Mouse (Mus musculus): ENCODE data around the gene Arfip1. TPM values are rescaled to one million over a fixed set of nuclear protein-coding genes. Genes with fewer than 3 reads are reported as not detected.

Arfip1 gene
- polyA plus RNA-seq, 1 experiment, result 16.6 TPM

DNA sequence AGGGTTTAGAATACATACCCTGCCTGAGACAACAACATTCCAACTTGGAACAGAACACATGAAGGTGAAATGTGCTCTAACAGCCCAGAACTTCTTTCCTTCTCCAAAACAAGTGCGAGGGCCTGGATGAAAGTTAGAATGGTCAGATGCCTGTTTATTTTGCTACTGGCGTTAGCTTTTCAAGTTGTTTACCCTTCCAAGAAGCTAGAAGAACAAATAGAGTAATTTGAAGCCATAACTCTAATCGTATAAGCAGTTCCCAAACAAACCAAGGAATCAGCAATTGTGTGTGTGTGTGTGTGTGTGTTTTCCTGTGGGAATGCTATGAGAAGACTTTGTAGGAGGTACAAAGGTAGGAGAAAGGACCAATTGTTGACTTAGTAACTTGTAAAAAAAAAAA is 97.5 kb downstream of the Arfip1 start:
- H3K4me3 ChIP-seq (replicated peaks; ENCODE audit: insufficient read depth, low read depth, low read length), result no peak overlapping the region
- no peaks in the 10 kb centered on the region for H3K27me3 ChIP-seq (ENCODE audit: control insufficient read depth, insufficient read depth, low read length)
- 0 out of 2 replicates have a peak, but pooled peaks cover 3% of the 10 kb centered on the region for H3K4me1 ChIP-seq (ENCODE audit: control insufficient read depth, insufficient read depth, low read length)
- TF ChIP-seq CTCF (IDR thresholded peaks at IDR 0.05; ENCODE audit: borderline replicate concordance, insufficient read depth, low read depth, low read length), result no peak
- no peak for TF ChIP-seq POLR2A (IDR thresholded peaks at IDR 0.05; ENCODE audit: borderline replicate concordance, insufficient read depth, low read length)
- no peak overlapping the region for H3K27ac ChIP-seq (ENCODE audit: insufficient read depth, low read length)
- WGBS, result 90% methylated on average over 3 of the region's 3 CpGs
- no peak for DNase-seq

DNA sequence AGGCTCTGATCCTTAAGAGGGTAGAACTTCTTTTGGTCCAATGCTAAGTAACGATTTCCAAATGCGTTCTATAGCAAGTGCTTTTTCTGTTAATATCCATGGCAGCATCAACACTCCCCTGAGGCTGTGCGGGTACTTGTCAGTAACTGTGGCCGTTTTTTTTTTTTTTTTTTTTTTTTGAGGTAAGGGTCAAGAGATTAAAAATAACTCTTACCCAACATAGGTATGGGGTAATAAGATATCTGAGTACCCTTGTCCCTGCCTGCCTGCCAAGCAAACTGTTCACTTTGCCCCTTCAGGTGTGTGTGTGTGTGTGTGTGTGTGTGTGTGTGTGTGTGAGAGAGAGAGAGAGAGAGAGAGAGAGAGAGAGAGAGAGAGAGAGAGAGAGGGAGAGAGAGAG is 98.1 kb downstream of the Arfip1 start:
- H3K4me3 ChIP-seq (replicated peaks; ENCODE audit: insufficient read depth, low read depth, low read length), result no peak overlapping the region
- H3K27me3 ChIP-seq (ENCODE audit: control insufficient read depth, insufficient read depth, low read length), result no peaks in the 10 kb centered on the region
- H3K27ac ChIP-seq (ENCODE audit: insufficient read depth, low read length), result no peak overlapping the region
- no peak for DNase-seq
- WGBS, result 72% methylated on average over 4 of the region's 4 CpGs
- 0 out of 2 replicates have a peak, but pooled peaks cover 3% of the 10 kb centered on the region for H3K4me1 ChIP-seq (ENCODE audit: control insufficient read depth, insufficient read depth, low read length)
- TF ChIP-seq CTCF (IDR thresholded peaks at IDR 0.05; ENCODE audit: borderline replicate concordance, insufficient read depth, low read depth, low read length) (no peak), POLR2A (IDR thresholded peaks at IDR 0.05; ENCODE audit: borderline replicate concordance, insufficient read depth, low read length) (no peak)

DNA sequence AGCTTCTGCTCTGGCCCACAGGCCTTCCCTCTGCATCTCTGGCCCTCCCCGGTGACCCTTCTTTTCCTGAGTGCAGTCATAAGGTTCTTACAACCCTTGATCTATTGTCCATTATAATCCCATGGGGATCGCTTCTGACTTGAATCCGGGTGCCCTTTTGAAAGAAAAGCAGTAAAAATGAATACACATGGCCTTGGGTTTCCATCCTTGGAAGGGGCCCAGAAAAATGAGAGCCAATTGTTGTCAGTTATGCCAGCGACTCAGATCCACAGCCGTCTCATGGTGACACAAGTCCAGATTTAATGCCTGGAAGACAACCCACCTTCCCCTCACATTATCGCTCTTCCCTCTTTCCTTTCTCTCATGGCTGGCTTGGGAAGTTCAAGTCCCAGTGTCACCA is 100.3 kb downstream of the Arfip1 start:
- Histone ChIP-seq H3K27me3 (ENCODE audit: control insufficient read depth, insufficient read depth, low read length) (no peaks in the 10 kb centered on the region), H3K4me1 (ENCODE audit: control insufficient read depth, insufficient read depth, low read length) (0 out of 2 replicates have a peak, but pooled peaks cover 3% of the 10 kb centered on the region), H3K4me3 (replicated peaks; ENCODE audit: insufficient read depth, low read depth, low read length) (no peak overlapping the region), H3K27ac (ENCODE audit: insufficient read depth, low read length) (no peak overlapping the region)
- WGBS, result 69% methylated on average over 6 of the region's 6 CpGs
- TF ChIP-seq POLR2A (IDR thresholded peaks at IDR 0.05; ENCODE audit: borderline replicate concordance, insufficient read depth, low read length) (no peak), CTCF (IDR thresholded peaks at IDR 0.05; ENCODE audit: borderline replicate concordance, insufficient read depth, low read depth, low read length) (no peak)
- DNase-seq, result no peak

DNA sequence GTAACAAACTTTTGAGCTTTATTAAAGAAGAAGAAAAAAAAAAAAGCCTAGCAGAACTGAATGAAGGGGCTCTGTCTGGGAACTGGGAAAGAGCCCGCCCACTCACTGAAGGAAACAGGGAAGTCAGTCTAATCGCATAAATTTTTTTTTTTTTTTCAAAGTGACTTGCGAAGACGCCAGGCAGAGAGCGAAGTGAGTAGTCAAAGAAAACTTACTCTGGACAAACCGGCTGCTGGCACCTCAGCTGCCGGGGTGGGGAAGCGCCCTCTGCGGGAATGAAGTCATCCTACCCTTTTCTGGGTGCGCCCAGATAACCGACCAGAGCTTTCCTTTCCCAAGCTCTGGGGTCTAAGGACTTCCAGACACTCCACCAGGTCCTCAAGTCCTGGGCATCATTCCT is 101.3 kb downstream of the Arfip1 start:
- DNase-seq, result peak; percentile 23 to 38
- Histone ChIP-seq H3K27ac (ENCODE audit: insufficient read depth, low read length) (no peak overlapping the region), H3K27me3 (ENCODE audit: control insufficient read depth, insufficient read depth, low read length) (no peaks in the 10 kb centered on the region), H3K4me1 (ENCODE audit: control insufficient read depth, insufficient read depth, low read length) (0 out of 2 replicates have a peak, but pooled peaks cover 3% of the 10 kb centered on the region), H3K4me3 (replicated peaks; ENCODE audit: insufficient read depth, low read depth, low read length) (no peak overlapping the region)
- no peak; the same call in 1 of the 2 replicates for TF ChIP-seq CTCF (IDR thresholded peaks at IDR 0.05; ENCODE audit: borderline replicate concordance, insufficient read depth, low read depth, low read length)
- no peak for TF ChIP-seq POLR2A (IDR thresholded peaks at IDR 0.05; ENCODE audit: borderline replicate concordance, insufficient read depth, low read length)
- WGBS, result 12% methylated on average over 11 of the region's 11 CpGs

DNA sequence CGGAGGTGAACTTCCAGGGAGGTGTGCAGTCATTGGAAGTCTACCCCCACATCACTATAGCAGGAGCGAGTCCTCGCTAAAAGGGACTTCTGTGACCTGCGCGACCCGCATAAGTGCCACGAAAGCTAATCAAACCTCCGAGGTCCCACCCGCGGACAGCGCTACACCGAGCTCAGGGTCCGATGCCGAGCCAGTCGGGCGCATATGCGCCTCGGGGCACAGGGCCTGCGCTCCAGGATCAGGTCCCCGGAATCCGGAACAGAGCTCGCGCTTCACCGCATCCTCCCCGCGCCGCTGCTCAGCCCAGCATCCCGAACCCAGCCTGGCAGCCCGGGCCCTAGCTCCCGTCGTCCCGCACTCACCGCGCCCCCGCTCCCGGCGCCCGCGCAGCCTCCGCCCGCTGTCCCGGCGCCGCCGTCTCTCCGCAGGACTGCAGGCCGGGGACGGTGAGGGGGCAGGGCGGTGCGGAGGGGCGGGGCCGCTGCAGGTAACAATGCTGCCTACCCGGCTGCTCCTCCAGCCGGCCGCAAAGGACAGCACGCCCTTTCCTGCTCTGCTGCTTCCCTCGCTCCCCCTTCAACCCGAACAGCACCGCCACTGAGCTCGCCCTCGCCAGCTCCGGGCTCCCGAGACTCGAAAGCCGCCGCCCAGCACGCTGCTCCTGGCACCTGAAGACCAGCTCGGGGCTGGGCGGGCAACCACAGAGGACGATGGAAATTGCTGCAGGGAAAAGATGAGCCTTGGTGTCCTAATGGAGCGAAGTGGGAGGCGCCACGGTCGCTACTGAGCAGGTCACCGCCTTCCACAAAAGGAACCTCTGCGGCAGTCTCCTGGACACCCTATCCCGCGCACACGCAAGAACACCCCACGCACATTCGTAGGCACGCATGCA is 102.2 kb downstream of the Arfip1 start, which contains the start of gene Fhdc1:
TSS of gene Fhdc1 (minus strand) at position 424 of the 892 bp plus-strand sequence.
- peak; percentile 71 to 72 for DNase-seq
- Histone ChIP-seq H3K4me3 (replicated peaks; ENCODE audit: insufficient read depth, low read depth, low read length) (peak within 1 kb of the TSS; percentile 71), H3K27ac (ENCODE audit: insufficient read depth, low read length) (peak within 1 kb of the TSS; percentile 37; the same call in 1 of the 2 replicates), H3K4me1 (ENCODE audit: control insufficient read depth, insufficient read depth, low read length) (0 out of 2 replicates have a peak, but pooled peaks cover 3% of the 10 kb centered on the region), H3K27me3 (ENCODE audit: control insufficient read depth, insufficient read depth, low read length) (no peaks in the 10 kb centered on the region)
- 1% methylated on average over 81 of the region's 82 CpGs for WGBS
- TF ChIP-seq POLR2A (IDR thresholded peaks at IDR 0.05; ENCODE audit: borderline replicate concordance, insufficient read depth, low read length), result no peak
- TF ChIP-seq CTCF (IDR thresholded peaks at IDR 0.05; ENCODE audit: borderline replicate concordance, insufficient read depth, low read depth, low read length), result no peak

DNA sequence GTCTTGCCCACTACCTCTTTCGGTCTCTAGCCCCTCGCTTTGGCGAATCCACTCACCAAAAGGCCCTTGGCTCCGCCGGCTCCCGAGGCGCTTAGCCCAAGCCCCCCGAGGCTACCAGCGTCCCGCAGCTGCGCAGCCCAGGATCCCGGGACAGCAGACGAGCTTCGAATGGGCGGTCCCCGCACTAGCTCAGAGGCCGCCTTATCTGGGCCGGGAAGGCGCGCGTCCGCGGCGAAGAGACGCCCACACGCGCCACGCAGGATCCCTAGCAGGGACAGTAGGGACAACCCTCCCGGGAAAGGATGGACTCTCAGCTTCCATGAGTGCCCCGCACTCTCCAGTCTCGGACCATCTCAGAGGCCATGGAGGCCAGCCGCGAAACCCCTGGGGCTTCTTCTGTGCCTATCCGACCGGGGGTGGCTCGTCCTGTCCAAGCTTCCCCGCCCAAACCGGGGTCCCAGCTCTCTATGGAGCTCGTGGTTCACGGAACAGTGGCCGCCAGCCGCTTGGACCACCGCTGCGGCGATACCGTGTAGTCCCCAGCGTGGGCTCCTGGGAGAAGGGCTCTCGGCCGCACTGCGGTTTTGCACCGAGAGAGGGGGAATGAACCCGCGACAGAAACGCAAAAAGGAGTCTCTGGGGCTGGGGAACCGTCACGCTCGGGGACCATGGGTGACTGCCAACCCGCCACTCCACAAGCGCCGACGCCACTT is 103.0 kb downstream of the Arfip1 start:
- DNase-seq, result peak; percentile 52 to 53
- 0 out of 2 replicates have a peak, but pooled peaks cover 3% of the 10 kb centered on the region for H3K4me1 ChIP-seq (ENCODE audit: control insufficient read depth, insufficient read depth, low read length)
- 1% methylated on average over 61 of the region's 61 CpGs for WGBS
- no peaks in the 10 kb centered on the region for H3K27me3 ChIP-seq (ENCODE audit: control insufficient read depth, insufficient read depth, low read length)
- no peak for TF ChIP-seq POLR2A (IDR thresholded peaks at IDR 0.05; ENCODE audit: borderline replicate concordance, insufficient read depth, low read length)
- no peak for TF ChIP-seq CTCF (IDR thresholded peaks at IDR 0.05; ENCODE audit: borderline replicate concordance, insufficient read depth, low read depth, low read length)
- H3K4me3 ChIP-seq (replicated peaks; ENCODE audit: insufficient read depth, low read depth, low read length), result peak overlapping the region; percentile 71
- H3K27ac ChIP-seq (ENCODE audit: insufficient read depth, low read length), result no peak overlapping the region

DNA sequence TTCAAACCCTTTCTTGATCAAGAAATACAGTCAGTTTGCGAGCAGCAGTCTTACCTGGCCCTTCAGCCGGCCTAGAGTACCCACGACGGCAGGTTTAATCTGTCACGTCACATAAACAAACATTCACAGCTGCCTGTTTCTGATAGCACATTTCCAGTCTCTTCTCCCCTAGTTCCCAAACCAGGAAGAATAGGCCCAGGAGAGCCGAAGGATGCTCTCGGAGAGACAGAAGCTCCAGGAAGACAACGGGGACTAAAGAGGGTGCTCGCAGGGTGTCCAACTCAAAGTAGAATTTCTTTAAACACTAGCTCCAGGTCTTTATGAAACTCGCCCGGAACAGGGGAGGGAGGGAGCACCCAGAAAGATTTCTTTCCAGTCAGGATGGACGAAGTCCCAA is 103.5 kb downstream of the Arfip1 start:
- 60% methylated on average over 12 of the region's 12 CpGs for WGBS
- H3K4me1 ChIP-seq (ENCODE audit: control insufficient read depth, insufficient read depth, low read length), result 0 out of 2 replicates have a peak, but pooled peaks cover 3% of the 10 kb centered on the region
- H3K27me3 ChIP-seq (ENCODE audit: control insufficient read depth, insufficient read depth, low read length), result no peaks in the 10 kb centered on the region
- H3K4me3 ChIP-seq (replicated peaks; ENCODE audit: insufficient read depth, low read depth, low read length), result peak overlapping the region; percentile 71
- no peak overlapping the region for H3K27ac ChIP-seq (ENCODE audit: insufficient read depth, low read length)
- no peak for DNase-seq
- TF ChIP-seq CTCF (IDR thresholded peaks at IDR 0.05; ENCODE audit: borderline replicate concordance, insufficient read depth, low read depth, low read length) (no peak), POLR2A (IDR thresholded peaks at IDR 0.05; ENCODE audit: borderline replicate concordance, insufficient read depth, low read length) (no peak)
